Mouse (Mus musculus): ENCODE measurements at regions not wholly inside any gene's neighbourhood (a gene's known extent, or its start where the extent isn't known, plus 50 kb on each side); places are given as distances from the start of the nearest gene placed in this dataset.

DNA sequence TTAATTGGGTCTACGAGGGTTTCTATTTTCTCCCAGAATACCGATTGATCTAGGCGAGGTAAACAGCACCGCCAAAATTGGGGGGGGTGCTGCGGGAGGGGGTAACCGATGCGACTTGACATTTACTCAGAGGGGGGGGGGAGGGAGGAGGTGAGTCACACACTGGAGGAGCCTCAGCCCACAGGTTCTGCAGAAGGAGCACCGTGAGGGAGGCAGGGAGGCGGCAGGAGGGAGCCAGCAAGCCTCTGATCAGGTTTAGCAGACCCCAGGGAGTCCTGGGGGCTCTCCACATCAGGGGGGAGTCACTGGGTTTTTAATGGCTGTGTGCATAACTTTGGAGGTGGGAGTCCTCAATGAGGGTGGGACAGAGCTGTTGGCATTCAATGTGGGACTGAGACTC is 51.3 kb upstream of the Ier5l start:
- DNase-seq, result no peak

GRCm38 (mm10) chr2:30525831-30526230 is 51.8 kb upstream of the Ier5l start:
- DNase-seq, result no peak

GRCm38 (mm10) chr2:30527495-30527894 is 53.5 kb upstream of the Ier5l start:
- no peak for DNase-seq

- DNase-seq, result no peak
Observed at GRCm38 (mm10) chr2:30532948-30533347, 58.9 kb upstream of the Ier5l start.

GRCm38 (mm10) chr2:30533367-30533766 is 59.3 kb upstream of the Ier5l start:
- DNase-seq, result no peak

GRCm38 (mm10) chr2:30534485-30534884 is 60.4 kb upstream of the Cstad start:
- DNase-seq, result no peak

GRCm38 (mm10) chr2:30539305-30539704 is 55.5 kb upstream of the Cstad start:
- DNase-seq, result no peak

DNA sequence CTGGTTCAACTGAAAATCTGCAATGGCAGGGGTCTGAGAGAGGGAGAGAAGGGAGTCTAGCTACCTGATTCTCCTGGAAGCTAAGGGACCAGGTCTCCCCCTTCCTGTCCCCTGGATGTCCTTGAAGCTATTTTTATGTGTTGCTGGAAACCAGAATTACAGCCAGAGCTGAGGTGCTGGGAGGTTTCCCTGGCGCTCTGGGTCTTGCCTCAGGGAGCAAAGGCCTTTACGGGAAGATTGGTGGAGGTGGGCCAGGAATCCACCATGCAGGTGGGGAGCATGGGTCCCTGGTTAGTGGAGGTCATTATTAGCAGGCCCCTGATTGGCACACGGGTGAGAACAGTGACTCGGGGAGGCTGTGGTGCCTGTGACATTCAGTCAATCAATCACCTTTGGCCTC is 53.3 kb upstream of the Cstad start:
- peak; percentile 44 for DNase-seq

DNA sequence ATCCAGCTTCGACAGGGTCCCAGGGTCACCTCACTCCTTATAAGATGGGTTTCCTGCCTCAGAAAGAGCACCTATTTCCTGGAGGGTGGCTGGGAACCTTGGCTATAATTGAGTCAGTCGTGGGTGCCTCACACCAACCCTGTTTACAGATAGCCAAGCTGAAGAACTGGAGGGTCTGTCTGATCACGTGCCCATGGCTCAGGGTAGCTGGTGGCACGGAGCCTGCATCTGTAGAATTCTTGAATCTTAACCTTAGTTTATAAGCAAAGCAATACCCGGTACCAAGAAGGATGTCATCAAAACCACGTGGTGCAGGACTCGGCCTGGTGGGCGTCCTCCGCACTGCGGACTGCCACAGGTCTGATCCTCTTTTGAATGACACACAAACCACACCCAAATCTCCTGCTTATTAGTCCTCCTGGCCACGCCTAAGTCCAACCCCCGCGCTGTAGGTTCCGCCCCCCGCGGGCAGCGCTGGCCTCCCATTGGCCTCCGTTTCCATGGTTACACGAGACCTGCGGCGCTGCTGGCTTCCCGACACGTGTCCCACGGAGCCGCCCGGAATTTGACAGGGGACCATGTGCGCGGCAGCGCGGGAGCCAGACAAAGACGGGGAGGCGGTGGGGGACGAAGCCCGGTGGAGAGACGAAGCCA is 49.9 kb upstream of the Cstad start:
- DNase-seq, result peak; percentile 92
